Mouse (Mus musculus) testis, adult 2 months (tissue): ENCODE results near the gene Slc24a5. TPM values are rescaled to one million over a fixed set of nuclear protein-coding genes. Genes with fewer than 3 reads are reported as not detected.

Experiments
- H3K27ac ChIP-seq: fragments of 200-500 bp; 2 replicates; pipeline ENCODE4 v1.5.1; 2012; ENCODE audit warnings: low read depth, low read length; ENCODE audit not compliant: control insufficient read depth, insufficient read depth
- H3K27me3 ChIP-seq: fragments of 200-500 bp; 2 replicates; pipeline ENCODE4 v1.6.1; 2012; ENCODE audit warnings: mild to moderate bottlenecking, low read length, moderate library complexity; ENCODE audit not compliant: control insufficient read depth, insufficient read depth
- H3K36me3 ChIP-seq: fragments of 200-500 bp; 2 replicates; pipeline ENCODE4 v1.6.1; 2012; ENCODE audit warnings: mild to moderate bottlenecking, low read length; ENCODE audit not compliant: control insufficient read depth, insufficient read depth
- H3K4me1 ChIP-seq: fragments of 200-500 bp; 2 replicates; pipeline ENCODE4 v1.6.1; 2012; ENCODE audit warnings: low read length; ENCODE audit not compliant: control insufficient read depth, insufficient read depth
- H3K4me3 ChIP-seq: fragments of 200-500 bp; 2 replicates; pipeline ENCODE4 v1.5.1; 2012; ENCODE audit warnings: low read depth, mild to moderate bottlenecking, low read length, moderate library complexity, mixed read lengths; ENCODE audit not compliant: control insufficient read depth
- CTCF ChIP-seq: fragments of 200-500 bp; IDR thresholded peaks from 2 replicates; pipeline ENCODE4 v1.5.1; 2012; ENCODE audit warnings: low read depth, mild to moderate bottlenecking, inconsistent platforms, low read length, moderate library complexity; ENCODE audit not compliant: control insufficient read depth, insufficient read depth, insufficient replicate concordance
- POLR2A ChIP-seq: fragments of 200-500 bp; IDR thresholded peaks from 2 replicates; pipeline ENCODE4 v1.6.1; 2012; ENCODE audit warnings: low read depth, mild to moderate bottlenecking, inconsistent platforms, low read length, moderate library complexity; ENCODE audit not compliant: control insufficient read depth
- polyA plus RNA-seq: library from polyadenylated mRNA; depleted of rRNA; stranded (reverse); fragments of >200 nt; gene quantifications from 2 replicates; pipeline ENCODE4 v1.2.3, GENCODE M21; 2012

Gene Slc24a5
- polyA plus RNA-seq, 1 experiment: 0.19 TPM

DNA sequence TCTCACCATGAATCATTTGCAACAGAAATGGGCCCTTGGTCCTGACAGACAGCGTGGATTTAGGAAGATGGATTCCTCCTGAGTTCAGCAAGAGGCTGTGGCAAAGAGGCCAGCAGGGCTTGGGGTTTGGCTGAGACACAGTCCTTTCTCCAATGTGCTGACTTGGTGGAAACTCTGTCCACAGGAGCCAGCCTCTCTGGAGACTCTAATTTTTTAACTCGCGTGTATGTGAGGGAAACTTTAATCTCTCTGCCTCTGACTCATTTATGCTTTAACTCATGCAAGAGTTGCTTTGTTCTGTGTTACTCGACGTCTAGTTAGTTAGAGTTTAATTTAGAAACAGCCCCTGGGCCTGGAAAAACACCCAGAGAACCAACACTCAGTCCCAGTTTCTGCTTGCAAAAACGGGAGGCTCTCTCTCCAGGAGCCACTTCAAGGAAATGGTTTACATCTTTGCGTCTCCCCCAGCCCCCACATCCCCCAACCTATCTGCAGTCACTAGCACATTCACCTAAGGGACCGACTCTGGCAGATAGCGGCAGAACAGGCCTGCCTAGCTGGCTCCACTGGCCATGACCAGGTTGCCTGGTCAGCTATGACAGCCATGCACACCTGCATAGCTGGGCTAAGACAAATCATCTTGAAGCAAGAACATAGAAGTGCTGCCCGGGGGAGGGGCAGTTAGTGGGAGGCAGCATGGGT, 34.7 kb upstream of the Slc24a5 start:
- Histone ChIP-seq H3K27me3 (no peaks in the 10 kb centered on the region), H3K27ac (no peak overlapping the region), H3K4me1 (no peaks in the 10 kb centered on the region; the same call in 1 of the 2 replicates), H3K4me3 (no peak overlapping the region), H3K36me3 (no peaks in the 10 kb centered on the region)
- TF ChIP-seq CTCF (no peak), POLR2A (no peak)

GRCm38 (mm10) chr2:125055316-125055903, 12.5 kb upstream of the Slc24a5 start:
- Histone ChIP-seq H3K4me3 (no peak overlapping the region), H3K27ac (peak overlapping the region; percentile 67), H3K36me3 (no peaks in the 10 kb centered on the region), H3K27me3 (no peaks in the 10 kb centered on the region), H3K4me1 (no peaks in the 10 kb centered on the region)
- TF ChIP-seq CTCF: no peak
- no peak for TF ChIP-seq POLR2A

GRCm38 (mm10) chr2:125057250-125057815, 10.6 kb upstream of the Slc24a5 start:
- Histone ChIP-seq H3K4me3 (no peak overlapping the region), H3K27ac (no peak overlapping the region), H3K27me3 (no peaks in the 10 kb centered on the region), H3K36me3 (no peaks in the 10 kb centered on the region), H3K4me1 (no peaks in the 10 kb centered on the region)
- TF ChIP-seq POLR2A (no peak), CTCF (peak; percentile 48; the same call in 1 of the 2 replicates)

DNA sequence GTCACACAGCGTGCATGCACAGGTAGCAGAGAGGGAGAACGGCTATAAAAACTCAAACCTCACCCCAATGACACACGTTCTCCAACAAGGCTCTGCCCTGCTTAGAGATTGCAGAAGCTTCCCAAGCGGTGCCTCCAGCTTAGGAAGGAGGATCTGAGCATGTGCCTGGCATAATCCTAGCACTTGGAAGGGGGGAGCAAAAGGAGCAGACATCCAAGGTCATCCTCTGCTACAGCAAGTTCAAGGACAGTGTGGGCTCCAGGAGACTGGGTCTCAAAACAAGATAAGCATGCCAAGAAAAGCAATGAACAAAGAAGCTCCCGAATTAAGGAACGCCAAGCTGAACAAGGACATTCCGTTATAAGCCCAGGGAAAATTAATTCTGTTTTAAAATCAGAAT, 6.5 kb upstream of the Slc24a5 start:
- Histone ChIP-seq H3K36me3 (no peaks in the 10 kb centered on the region), H3K4me1 (no peaks in the 10 kb centered on the region), H3K27ac (peak overlapping the region; percentile 37; the same call in 1 of the 2 replicates), H3K27me3 (no peaks in the 10 kb centered on the region), H3K4me3 (no peak overlapping the region)
- no peak for TF ChIP-seq POLR2A
- TF ChIP-seq CTCF: no peak

- no peak for TF ChIP-seq CTCF
- no peak for TF ChIP-seq POLR2A
These were observed 5.0 kb upstream of the Slc24a5 start for GRCm38 (mm10) chr2:125062944-125063343.

GRCm38 (mm10) chr2:125067373-125067772, 551 bp upstream of the Slc24a5 start:
- Histone ChIP-seq H3K27me3 (no peaks in the 10 kb centered on the region), H3K36me3 (no peaks in the 10 kb centered on the region), H3K4me3 (no peak overlapping the region), H3K4me1 (peaks cover 12% of the 10 kb centered on the region), H3K27ac (no peak overlapping the region)
- TF ChIP-seq POLR2A (no peak), CTCF (no peak)

More at GRCm38 (mm10) chr2:125062944-125063343, 5.0 kb upstream of the Slc24a5 start:
- no peak overlapping the region for H3K4me3 ChIP-seq
- H3K27ac ChIP-seq: no peak overlapping the region; the same call in 1 of the 2 replicates
- no peaks in the 10 kb centered on the region for H3K36me3 ChIP-seq
- peaks cover 6% of the 10 kb centered on the region for H3K4me1 ChIP-seq
- H3K27me3 ChIP-seq: no peaks in the 10 kb centered on the region

GRCm38 (mm10) chr2:125068696-125069095, 772 bp downstream of the Slc24a5 start:
- Histone ChIP-seq H3K27me3 (no peaks in the 10 kb centered on the region), H3K4me1 (peaks cover 12% of the 10 kb centered on the region), H3K36me3 (no peaks in the 10 kb centered on the region), H3K4me3 (no peak overlapping the region), H3K27ac (no peak overlapping the region)
- TF ChIP-seq CTCF: no peak
- TF ChIP-seq POLR2A: no peak
